Mouse (Mus musculus) lung, adult 2 months (tissue): Measurements from ENCODE around the gene Dusp14.

ENCODE experiments used
- CTCF ChIP-seq: fragments of 200-500 bp; IDR thresholded peaks from 2 replicates; pipeline ENCODE4 v1.5.1; 2011; ENCODE audit warnings: mild to moderate bottlenecking, low read length, control low read depth; ENCODE audit not compliant: insufficient read depth
- POLR2A ChIP-seq: fragments of 200-500 bp; IDR thresholded peaks from 2 replicates; pipeline ENCODE4 v1.6.1; 2011; ENCODE audit warnings: low read depth, mild to moderate bottlenecking, control low read depth, low read length, borderline replicate concordance; ENCODE audit errors: extremely low read depth

DNA sequence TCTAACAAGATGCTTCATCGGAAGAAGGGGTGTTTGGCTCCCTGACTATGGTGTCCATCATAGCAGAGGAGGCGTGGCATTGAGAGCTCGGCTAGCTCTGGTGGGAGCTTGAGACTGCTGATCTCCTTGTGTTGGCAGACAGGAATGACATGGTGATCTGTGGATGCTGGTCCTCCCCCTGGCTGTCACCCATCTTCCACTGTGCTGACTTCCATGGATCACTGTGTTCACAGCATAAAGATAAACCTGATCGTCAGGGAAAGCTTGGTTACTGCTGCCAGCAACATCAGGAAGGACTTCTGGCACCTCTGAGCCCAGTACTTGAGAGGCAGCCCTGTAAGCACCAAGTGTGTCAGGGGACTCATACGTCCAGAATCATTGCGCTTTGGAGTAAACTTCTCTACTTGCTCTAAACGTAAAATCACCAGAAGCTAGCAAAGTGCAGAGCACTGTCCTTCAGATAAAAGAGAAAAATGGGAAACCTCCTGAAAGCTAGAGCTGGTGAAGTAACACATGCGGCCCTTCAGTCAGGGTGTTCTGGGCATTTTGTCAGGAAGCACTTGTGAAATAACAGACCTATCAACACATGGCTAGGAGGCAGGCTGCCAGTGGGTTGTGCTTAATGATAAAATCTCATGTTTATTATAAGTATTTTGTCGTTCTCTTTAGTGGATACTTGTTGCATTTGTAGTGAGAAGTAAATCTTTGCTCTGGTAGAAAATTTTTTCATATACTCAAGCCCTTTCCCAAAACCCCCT lies 40.6 kb downstream of the Dusp14 start:
- no peak for TF ChIP-seq POLR2A
- TF ChIP-seq CTCF = no peak
